Comparison of ENCODE assay signal across 22 mouse cellular contexts in the genomic region with DNA sequence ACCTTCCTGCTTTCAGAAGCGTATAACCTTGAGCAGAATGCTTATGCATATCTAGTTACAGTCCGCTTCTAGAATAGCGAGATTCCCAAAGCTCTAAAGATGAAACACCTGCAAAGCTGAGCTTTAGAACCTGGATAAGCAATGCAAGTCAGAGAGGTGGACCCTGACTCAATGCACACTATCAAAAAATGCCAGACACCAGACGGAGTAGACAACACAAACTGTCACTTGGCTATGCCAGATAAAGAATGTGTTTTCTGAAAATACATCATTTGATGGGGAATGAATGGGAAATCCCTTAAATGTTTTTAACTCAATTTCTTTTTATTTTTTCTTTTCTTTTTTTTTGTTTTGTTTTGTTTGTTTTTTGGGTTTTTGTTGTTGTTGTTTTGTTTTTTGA. TPM values are rescaled to one million over a fixed set of nuclear protein-coding genes. Genes with fewer than 3 reads are reported as not detected.
DNase-seq lines count a peak whose midpoint lies in the region; ATAC-seq and TF ChIP-seq lines count a peak whose summit lies in the region.
"Had no signal": no experiment of that assay in that cellular context is flagged by ENCODE, and none has a peak within 500 bp of the region (broad histone marks: within the 10 kb centered on the region; RNA-seq: fewer than 3 reads in every experiment).

No protein-coding gene starts in this region.

- DNase-seq in layer of hippocampus, adult 2 months (ENCODE audit: low spot score in 2 of 2) = no peak
- no peak for DNase-seq in layer of hippocampus, adult 9-10 months (ENCODE audit: low spot score)
- no peak for DNase-seq in liver, embryonic 14.5 days (ENCODE audit: low read depth in 3 of 3, low spot score in 3 of 3)
- no peak for DNase-seq in right cerebral cortex, postnatal 36 days (ENCODE audit: low spot score in 2 of 2)
- DNase-seq in embryo, embryonic 11 days = no peak
- DNase-seq: adrenal gland, postnatal 14 days; cerebellum, adult 11-12 months; cerebellum, adult 9-10 months; cerebellum, postnatal 25 days; gastrocnemius, postnatal 10 days; heart, adult 2 months had no signal

- H3K4me3 ChIP-seq in layer of hippocampus, adult 2 months = no peak overlapping the region
- H3K4me3 ChIP-seq in liver, embryonic 14.5 days (ENCODE audit: insufficient read depth in 1 of 2, low read depth in 2 of 2, low read length in 2 of 2) = no peak overlapping the region
- H3K4me3 ChIP-seq in forebrain, embryonic 15.5 days = no peak overlapping the region
- H3K4me3 ChIP-seq: embryonic facial prominence, embryonic 13.5 days; forebrain, embryonic 10.5 days; heart, adult 2 months; heart, embryonic 12.5 days; hindbrain, embryonic 10.5 days; hindbrain, embryonic 15.5 days had no signal

- no peaks in the 10 kb centered on the region for H3K9me3 ChIP-seq in liver, embryonic 14.5 days (ENCODE audit: control insufficient read depth, low read length)
- H3K9me3 ChIP-seq in forebrain, embryonic 15.5 days = no peaks in the 10 kb centered on the region
- H3K9me3 ChIP-seq: embryonic facial prominence, embryonic 13.5 days; forebrain, embryonic 10.5 days; heart, embryonic 12.5 days; hindbrain, embryonic 10.5 days; hindbrain, embryonic 15.5 days had no signal

- peaks cover 9% of the 10 kb centered on the region for H3K36me3 ChIP-seq in liver, embryonic 14.5 days (replicated peaks; ENCODE audit: control insufficient read depth, insufficient read depth, low read depth)
- H3K36me3 ChIP-seq in forebrain, embryonic 15.5 days = no peaks in the 10 kb centered on the region
- H3K36me3 ChIP-seq: heart, embryonic 12.5 days; hindbrain, embryonic 15.5 days had no signal

- WGBS in liver, embryonic 14.5 days (ENCODE audit: insufficient replicate concordance) = 45% methylated on average over 4 of the region's 4 CpGs
- 93% methylated on average over 4 of the region's 4 CpGs for WGBS in forebrain, embryonic 15.5 days

- no peak for TF ChIP-seq CTCF in layer of hippocampus, adult 2 months (conservative IDR thresholded peaks at IDR 0.05)
- no peak for TF ChIP-seq CTCF in liver, embryonic 14.5 days (IDR thresholded peaks at IDR 0.05; ENCODE audit: low read depth)

- TF ChIP-seq EP300 in liver, embryonic 14.5 days (IDR thresholded peaks at IDR 0.05; ENCODE audit: low read depth) = peak; percentile 80

- peaks cover 25 to 35% of the 10 kb centered on the region in 2 experiments for H3K4me1 ChIP-seq in liver, embryonic 14.5 days (replicated peaks; ENCODE audit: control insufficient read depth in 2 of 2, insufficient read depth in 2 of 2, low read length in 1 of 2)
- no peaks in the 10 kb centered on the region for H3K4me1 ChIP-seq in forebrain, embryonic 15.5 days
- H3K4me1 ChIP-seq: embryonic facial prominence, embryonic 13.5 days; forebrain, embryonic 10.5 days; hindbrain, embryonic 15.5 days had no signal

- ATAC-seq in erythroblast, adult 5-6 weeks (replicated peaks; ENCODE audit: low FRiP score, poor library complexity, severe bottlenecking) = peak; percentile 81
- peak; percentile 73; the same call in 1 of the 2 replicates for ATAC-seq in liver, embryonic 14.5 days (ENCODE audit: insufficient read depth)
- peak; percentile 48; the same call in 1 of the 2 replicates for ATAC-seq in megakaryocyte progenitor cell, adult 5-6 weeks (replicated peaks; ENCODE audit: poor library complexity)
- no peak for ATAC-seq in forebrain, embryonic 15.5 days (replicated peaks)
- ATAC-seq: activated CD4-positive, CD25-positive, alpha-beta regulatory T cell, adult 4 months; forebrain, embryonic 14.5 days; Patski had no signal

- no peak overlapping the region for H3K9ac ChIP-seq in liver, embryonic 14.5 days (replicated peaks)
- no peak overlapping the region for H3K9ac ChIP-seq in forebrain, embryonic 15.5 days (replicated peaks)
- H3K9ac ChIP-seq: embryonic facial prominence, embryonic 13.5 days; heart, embryonic 12.5 days; hindbrain, embryonic 15.5 days had no signal

- no peaks in the 10 kb centered on the region for H3K27me3 ChIP-seq in liver, embryonic 14.5 days (ENCODE audit: control insufficient read depth, insufficient read depth, low read length)
- H3K27me3 ChIP-seq in forebrain, embryonic 15.5 days = no peaks in the 10 kb centered on the region
- H3K27me3 ChIP-seq: embryonic facial prominence, embryonic 13.5 days; heart, embryonic 12.5 days; hindbrain, embryonic 15.5 days; Patski had no signal

- peak overlapping the region; percentile 74 for H3K27ac ChIP-seq in layer of hippocampus, adult 2 months
- no peak overlapping the region; the same call in 1 of the 2 replicates for H3K27ac ChIP-seq in liver, embryonic 14.5 days
- no peak overlapping the region for H3K27ac ChIP-seq in forebrain, embryonic 15.5 days (replicated peaks)
- H3K27ac ChIP-seq: embryonic facial prominence, embryonic 13.5 days; forebrain, embryonic 10.5 days; heart, adult 2 months; hindbrain, embryonic 10.5 days; hindbrain, embryonic 15.5 days had no signal

- H3K4me2 ChIP-seq in liver, embryonic 14.5 days (ENCODE audit: low read depth) = no peak overlapping the region
- H3K4me2 ChIP-seq in forebrain, embryonic 15.5 days (replicated peaks) = no peak overlapping the region
- H3K4me2 ChIP-seq: embryonic facial prominence, embryonic 13.5 days; heart, embryonic 12.5 days; hindbrain, embryonic 15.5 days had no signal

RNA-seq across cellular contexts. Expression of gene Vmp1, which starts 8.1 kb away (rescaled TPM):
- 100 to 1,000 TPM; 111 to 139 TPM for total RNA-seq in layer of hippocampus, adult 2 months (2021)
- 170 and 241 TPM in 2 replicates for total RNA-seq in erythroblast, adult 5-6 weeks (2015; ENCODE audit: low replicate concordance)
- total RNA-seq in erythroblast, adult 5-6 weeks (2017; ENCODE audit: low replicate concordance) = 162 and 218 TPM in 2 replicates
- 26.9 and 33.1 TPM in 2 replicates for polyA plus RNA-seq in liver, embryonic 14.5 days (2012; rRNA removed)
- polyA plus RNA-seq in liver, embryonic 14.5 days (2014; fragmentation: Nextera tagmentation; extraction: Ambion mirVana) = 94.2 and 98.4 TPM in 2 replicates
- total RNA-seq in megakaryocyte progenitor cell, adult 5-6 weeks (2015) = 135 and 167 TPM in 2 replicates
- 94.0 and 120 TPM in 2 replicates for total RNA-seq in megakaryocyte progenitor cell, adult 5-6 weeks (2017)
- 99.0 and 99.6 TPM in 2 replicates for polyA plus RNA-seq in forebrain, embryonic 15.5 days (2015; fragmentation: Nextera tagmentation; extraction: Ambion mirVana)

RNA-seq across cellular contexts. Expression of gene Ptrh2, which starts 8.3 kb away (rescaled TPM):
- 10 to 100 TPM in 1 of 2 experiments, 1 to 10 TPM in 1; 9.0 to 10.1 TPM for total RNA-seq in layer of hippocampus, adult 2 months (2021)
- 6.9 and 8.8 TPM in 2 replicates for total RNA-seq in erythroblast, adult 5-6 weeks (2015; ENCODE audit: low replicate concordance)
- total RNA-seq in erythroblast, adult 5-6 weeks (2017; ENCODE audit: low replicate concordance) = 9.5 TPM in 2 replicates
- 5.9 and 10.5 TPM in 2 replicates for polyA plus RNA-seq in liver, embryonic 14.5 days (2012; rRNA removed)
- polyA plus RNA-seq in liver, embryonic 14.5 days (2014; fragmentation: Nextera tagmentation; extraction: Ambion mirVana) = 19.2 and 20.9 TPM in 2 replicates
- 22.5 and 23.3 TPM in 2 replicates for total RNA-seq in megakaryocyte progenitor cell, adult 5-6 weeks (2015)
- 26.1 and 27.1 TPM in 2 replicates for total RNA-seq in megakaryocyte progenitor cell, adult 5-6 weeks (2017)
- polyA plus RNA-seq in forebrain, embryonic 15.5 days (2015; fragmentation: Nextera tagmentation; extraction: Ambion mirVana) = 37.7 and 38.2 TPM in 2 replicates
